Mouse (Mus musculus) C2C12 (cell line): Measurements from ENCODE around the gene Rasgef1b. TPM values are rescaled to one million over a fixed set of nuclear protein-coding genes. Genes with fewer than 3 reads are reported as not detected.

Source experiments
- H3K27me3 ChIP-seq: one replicate; pipeline ENCODE4 v1.6.1; 2011; ENCODE audit not compliant: control insufficient read depth, insufficient read depth, insufficient read length
- H3K36me3 ChIP-seq: one replicate; pipeline ENCODE4 v1.6.1; 2011; ENCODE audit not compliant: control insufficient read depth, insufficient read depth
- H3K4me3 ChIP-seq: one replicate; pipeline ENCODE4 v1.5.1; 2011; ENCODE audit warnings: mild to moderate bottlenecking, control low read depth; ENCODE audit not compliant: poor library complexity, insufficient read depth, severe bottlenecking
- H3K79me2 ChIP-seq: one replicate; pipeline ENCODE4 v1.6.1; 2011; ENCODE audit not compliant: control insufficient read depth, insufficient read depth
- H3K79me3 ChIP-seq: one replicate; pipeline ENCODE4 v1.6.1; 2011; ENCODE audit warnings: low read depth, control low read depth
- H3ac ChIP-seq: one replicate; pipeline ENCODE3; 2011; ENCODE audit warnings: low read depth; ENCODE audit not compliant: control insufficient read depth, insufficient read length
- CEBPB ChIP-seq: IDR thresholded peaks from one replicate; pipeline ENCODE4 v1.6.1; 2011; ENCODE audit warnings: low read depth, mild to moderate bottlenecking, control low read depth, moderate library complexity
- CTCF ChIP-seq: IDR thresholded peaks from one replicate; pipeline ENCODE4 v1.5.1; 2011; ENCODE audit not compliant: control insufficient read depth, insufficient read depth, insufficient read length
- FOSL1 ChIP-seq: IDR thresholded peaks from one replicate; pipeline ENCODE4 v1.8.0; 2011; ENCODE audit warnings: mild to moderate bottlenecking, low read length; ENCODE audit not compliant: poor library complexity, insufficient read depth, severe bottlenecking
- MAX ChIP-seq: IDR thresholded peaks from one replicate; pipeline ENCODE4 v1.6.1; 2011; ENCODE audit warnings: mild to moderate bottlenecking, control low read depth
- MYOD1 ChIP-seq: IDR thresholded peaks from one replicate; pipeline ENCODE4 v1.6.1; 2011; ENCODE audit warnings: low read depth; ENCODE audit not compliant: control insufficient read depth, insufficient read length
- MYOG ChIP-seq: IDR thresholded peaks from one replicate; pipeline ENCODE4 v1.6.1; 2011; ENCODE audit not compliant: control insufficient read depth, insufficient read length; ENCODE audit errors: extremely low read depth
- USF1 ChIP-seq: IDR thresholded peaks from one replicate; pipeline ENCODE4 v1.6.1; 2011; ENCODE audit warnings: low read depth, mild to moderate bottlenecking, control low read depth, moderate library complexity
- polyA plus RNA-seq: library from polyadenylated mRNA; unstranded; fragments of >200 nt; fragmentation: generic; extraction: Trizol; gene quantifications from one replicate; pipeline ENCODE4 v1.2.1, GENCODE M21; 2012; ENCODE audit warnings: missing spikeins

Gene Rasgef1b
- polyA plus RNA-seq, 1 experiment, result 0.05 TPM

DNA sequence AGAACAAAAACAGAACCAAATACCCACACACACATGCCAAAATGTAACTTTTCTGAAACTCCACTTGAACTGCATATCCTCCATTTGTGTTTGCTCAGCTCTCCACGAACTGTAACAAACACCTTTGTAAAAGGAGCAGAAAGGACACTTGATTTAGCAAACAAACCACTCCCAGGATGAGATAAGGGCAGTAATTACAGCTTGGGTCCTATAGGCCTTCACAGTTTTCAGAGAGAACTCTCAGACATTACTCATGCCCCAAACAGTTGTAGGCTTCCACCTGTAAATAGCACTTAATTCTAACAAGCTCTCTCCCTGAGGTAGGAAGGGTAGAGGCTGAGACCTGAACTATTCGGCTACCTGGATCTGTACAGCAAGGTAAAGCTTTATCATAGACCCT is 309.0 kb downstream of the Rasgef1b start:
- no peaks in the 10 kb centered on the region for H3K36me3 ChIP-seq
- H3K27me3 ChIP-seq, result peaks cover 2% of the 10 kb centered on the region
- H3K79me2 ChIP-seq, result no peaks in the 10 kb centered on the region
- no peaks in the 10 kb centered on the region for H3K79me3 ChIP-seq
- H3ac ChIP-seq, result no peak overlapping the region
- TF ChIP-seq MAX (no peak), USF1 (no peak), MYOG (no peak), CTCF (no peak), MYOD1 (no peak), CEBPB (no peak), FOSL1 (no peak)
- no peak overlapping the region for H3K4me3 ChIP-seq

DNA sequence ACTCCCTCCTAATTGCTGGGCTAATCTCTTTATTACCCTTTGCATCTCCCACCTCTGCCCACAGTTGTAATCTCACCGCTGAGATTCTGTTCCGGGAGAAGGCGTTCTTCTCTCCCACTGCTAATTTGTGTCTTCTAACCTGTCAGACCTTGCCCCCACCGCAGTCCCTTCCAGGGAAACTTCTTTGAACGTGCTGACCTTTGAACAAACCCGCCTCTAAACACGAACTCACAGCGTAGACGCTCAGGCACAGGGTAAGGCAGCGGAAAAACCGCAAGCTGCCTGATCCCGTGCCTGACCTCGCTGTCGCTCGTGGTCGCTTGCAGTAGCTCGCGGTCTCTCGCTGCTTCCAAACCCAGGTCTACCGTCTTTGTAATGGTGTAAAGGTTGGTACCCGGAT is 312.0 kb downstream of the Rasgef1b start:
- H3K4me3 ChIP-seq, result no peak overlapping the region
- H3K79me2 ChIP-seq, result no peaks in the 10 kb centered on the region
- H3K36me3 ChIP-seq, result no peaks in the 10 kb centered on the region
- peaks cover 3% of the 10 kb centered on the region for H3K27me3 ChIP-seq
- no peak for TF ChIP-seq USF1
- TF ChIP-seq CEBPB, result no peak
- no peak for TF ChIP-seq MAX
- TF ChIP-seq MYOD1, result no peak
- TF ChIP-seq CTCF, result no peak
- no peak for TF ChIP-seq MYOG
- no peak for TF ChIP-seq FOSL1
- no peak overlapping the region for H3ac ChIP-seq
- no peaks in the 10 kb centered on the region for H3K79me3 ChIP-seq

DNA sequence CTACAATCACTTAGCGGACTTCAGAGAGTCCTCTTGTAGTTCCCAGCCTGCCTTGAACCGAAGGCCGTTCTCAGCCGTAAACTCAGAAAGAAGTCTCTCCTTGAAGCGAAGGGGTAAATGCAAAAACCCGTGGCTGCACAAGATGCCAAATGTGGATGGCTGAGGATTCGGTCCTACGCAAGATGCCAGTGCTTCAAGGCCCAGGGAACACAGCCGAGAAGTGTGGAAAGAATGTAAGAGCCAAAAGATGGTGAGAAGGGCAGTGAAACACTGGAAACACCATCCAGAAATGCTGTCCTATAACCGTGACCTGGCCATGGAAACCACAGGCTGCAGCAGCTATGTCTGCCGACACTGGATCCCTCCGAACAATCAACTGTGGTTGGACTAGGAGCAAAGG is 313.2 kb downstream of the Rasgef1b start:
- TF ChIP-seq CEBPB, result no peak
- TF ChIP-seq MYOG, result no peak
- H3K27me3 ChIP-seq, result peaks cover 3% of the 10 kb centered on the region
- H3K4me3 ChIP-seq, result no peak overlapping the region
- H3K36me3 ChIP-seq, result no peaks in the 10 kb centered on the region
- no peaks in the 10 kb centered on the region for H3K79me2 ChIP-seq
- no peaks in the 10 kb centered on the region for H3K79me3 ChIP-seq
- H3ac ChIP-seq, result no peak overlapping the region

DNA sequence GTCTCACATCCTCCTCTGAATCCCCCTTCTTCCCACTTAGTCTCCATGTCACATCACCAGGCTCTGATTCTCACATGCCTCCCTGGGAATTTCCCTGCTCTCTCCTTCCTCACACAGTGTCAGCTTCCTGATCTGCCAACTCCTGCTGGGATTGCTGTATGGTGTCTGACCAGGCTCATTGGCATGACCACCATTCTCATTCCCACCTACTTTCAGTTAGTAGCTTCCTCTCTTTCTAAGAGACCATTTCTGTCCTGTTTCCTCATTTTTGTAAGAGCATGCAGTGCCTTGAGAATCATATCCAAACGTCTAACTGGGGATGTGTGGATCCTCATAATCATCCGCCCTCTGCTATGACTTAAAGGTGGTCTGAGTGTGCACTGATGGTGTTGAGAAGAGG is 313.8 kb downstream of the Rasgef1b start:
- Histone ChIP-seq H3K27me3 (peaks cover 3% of the 10 kb centered on the region), H3K36me3 (no peaks in the 10 kb centered on the region), H3K4me3 (no peak overlapping the region)

DNA sequence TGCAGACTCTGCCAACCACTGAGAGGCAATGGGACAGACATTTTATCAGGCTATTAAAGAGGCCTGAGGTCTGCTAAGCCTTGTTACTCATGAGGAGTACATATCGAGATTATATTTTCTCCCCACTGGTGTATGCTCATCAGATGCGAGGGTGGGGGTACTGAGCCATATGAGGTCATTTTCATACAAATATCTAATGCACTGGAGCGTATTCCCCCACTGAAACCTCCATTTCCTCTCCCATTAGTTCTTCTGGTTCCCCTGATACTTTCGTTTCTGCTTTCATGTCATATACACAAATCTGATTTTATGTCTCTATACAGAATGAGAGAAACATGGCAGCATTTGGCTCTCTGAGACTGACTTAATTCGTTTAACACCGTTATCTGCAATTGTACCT is 314.6 kb downstream of the Rasgef1b start:
- no peak overlapping the region for H3ac ChIP-seq
- no peak overlapping the region for H3K4me3 ChIP-seq
- no peaks in the 10 kb centered on the region for H3K79me2 ChIP-seq
- H3K79me3 ChIP-seq, result no peaks in the 10 kb centered on the region
- no peaks in the 10 kb centered on the region for H3K36me3 ChIP-seq
- TF ChIP-seq MYOD1, result no peak
- TF ChIP-seq MAX, result no peak
- TF ChIP-seq CTCF, result no peak
- no peak for TF ChIP-seq USF1
- TF ChIP-seq CEBPB, result no peak
- no peak for TF ChIP-seq FOSL1
- no peak for TF ChIP-seq MYOG
- H3K27me3 ChIP-seq, result peaks cover 3% of the 10 kb centered on the region

More for the DNA sequence above, 313.8 kb downstream of the Rasgef1b start:
- Histone ChIP-seq H3K79me2 (no peaks in the 10 kb centered on the region), H3K79me3 (no peaks in the 10 kb centered on the region), H3ac (no peak overlapping the region)
- no peak for TF ChIP-seq CEBPB
- no peak for TF ChIP-seq MYOG
- TF ChIP-seq FOSL1, result no peak
- TF ChIP-seq MAX, result no peak
- TF ChIP-seq MYOD1, result no peak
- no peak for TF ChIP-seq USF1
- TF ChIP-seq CTCF, result no peak

DNA sequence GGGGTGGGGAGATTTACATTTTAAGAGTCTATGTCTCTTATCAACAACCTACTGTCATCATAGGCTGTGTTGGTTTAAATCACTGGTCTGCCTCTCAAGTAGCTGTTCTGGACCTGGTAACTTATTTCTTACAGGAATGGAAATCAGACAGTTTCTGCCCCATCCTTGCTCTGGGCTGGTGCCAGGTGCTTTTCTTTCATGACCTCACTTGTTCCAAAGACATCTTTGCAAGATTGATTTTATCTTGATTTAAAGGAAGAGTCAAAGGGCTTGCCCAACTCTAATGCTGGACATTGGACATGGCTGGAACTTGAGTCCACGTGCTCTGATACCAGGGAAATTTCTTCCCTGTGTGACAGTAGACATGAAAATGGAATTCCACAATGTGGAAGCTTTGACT is 315.0 kb downstream of the Rasgef1b start:
- Histone ChIP-seq H3K4me3 (no peak overlapping the region), H3K79me2 (no peaks in the 10 kb centered on the region), H3K79me3 (no peaks in the 10 kb centered on the region), H3K27me3 (peaks cover 5% of the 10 kb centered on the region), H3ac (no peak overlapping the region), H3K36me3 (no peaks in the 10 kb centered on the region)
- no peak for TF ChIP-seq CTCF
- TF ChIP-seq USF1, result no peak
- no peak for TF ChIP-seq CEBPB
- no peak for TF ChIP-seq MAX
